Mouse (Mus musculus): ENCODE data around the gene Daam1. TPM values are rescaled to one million over a fixed set of nuclear protein-coding genes. Genes with fewer than 3 reads are reported as not detected.
"Not testable (repeated sequence)": the region's sequence is repeated elsewhere in the genome, so short reads cannot be mapped to it uniquely, and the experiment has no call there.

The Daam1 gene
- polyA plus RNA-seq, 1 experiment from 2014 or later: 11.2 TPM

DNA sequence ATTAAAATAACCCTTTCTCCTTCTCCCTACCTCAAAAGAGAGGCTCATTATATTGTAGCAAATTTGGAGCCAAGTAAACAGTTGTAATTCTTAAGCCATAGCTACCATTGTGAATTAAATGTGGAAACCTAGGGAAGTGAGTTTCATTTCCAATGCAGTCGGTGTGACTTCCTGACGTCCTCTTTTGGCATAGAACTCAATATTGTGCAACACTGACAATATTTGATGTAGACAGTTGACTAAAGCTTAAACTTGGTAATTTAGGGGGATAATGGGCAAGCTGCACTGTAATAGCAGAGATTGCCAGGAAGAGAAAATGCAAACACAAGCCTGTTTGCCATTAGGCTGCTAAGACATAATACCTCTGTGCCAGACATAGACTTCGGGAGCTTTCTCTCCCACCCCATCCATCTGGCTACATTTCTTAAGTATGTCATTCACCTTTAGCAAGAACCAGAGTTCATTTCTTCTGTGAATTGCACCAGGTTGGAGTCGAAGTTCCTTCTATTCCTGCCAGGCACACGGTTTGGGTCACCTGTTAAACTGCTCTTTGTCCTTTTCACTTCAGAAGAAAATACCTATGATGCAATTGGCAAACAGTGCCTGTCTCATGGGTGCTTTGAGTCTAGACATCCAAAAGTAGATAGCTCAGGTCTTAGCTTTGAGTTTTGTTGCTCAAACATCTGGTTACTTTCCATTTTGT is 5.2 kb downstream of the Daam1 start:
- 63% methylated on average over 5 of the region's 5 CpGs for WGBS (ENCODE audit: insufficient replicate concordance)
- Histone ChIP-seq H3K4me1 (peaks cover 87% of the 10 kb centered on the region), H3K36me3 (no peaks in the 10 kb centered on the region), H3K27ac (peak overlapping the region; percentile 22), H3K27me3 (replicated peaks) (no peaks in the 10 kb centered on the region), H3K4me2 (no peak overlapping the region), H3K9me3 (replicated peaks) (no peaks in the 10 kb centered on the region), H3K9ac (no peak overlapping the region), H3K4me3 (no peak overlapping the region)
- no peak for ATAC-seq

DNA sequence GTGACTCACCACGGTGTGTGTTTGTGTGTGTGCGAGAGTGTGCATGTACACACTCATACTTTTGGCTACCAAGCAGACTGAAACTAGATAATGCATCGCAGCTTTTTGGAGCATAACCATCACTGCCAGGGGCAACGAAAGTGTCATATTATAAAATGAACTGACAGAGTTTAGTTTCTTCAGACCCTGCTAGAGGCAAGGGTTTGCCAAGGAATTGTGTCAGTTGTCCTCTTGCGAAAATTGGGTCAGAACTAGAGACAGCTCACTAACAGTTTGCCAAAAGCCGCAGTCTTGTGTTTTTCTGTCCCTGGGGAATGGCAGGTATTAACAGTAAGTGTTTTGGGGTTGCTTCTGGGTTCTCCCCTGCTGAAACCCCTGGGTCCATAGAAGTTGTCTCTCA is 5.9 kb downstream of the Daam1 start:
- Histone ChIP-seq H3K27ac (no peak overlapping the region; the same call in 1 of the 2 replicates), H3K36me3 (no peaks in the 10 kb centered on the region), H3K4me3 (no peak overlapping the region), H3K4me2 (no peak overlapping the region), H3K9me3 (replicated peaks) (no peaks in the 10 kb centered on the region), H3K27me3 (replicated peaks) (no peaks in the 10 kb centered on the region), H3K9ac (no peak overlapping the region), H3K4me1 (peaks cover 94% of the 10 kb centered on the region)
- 84% methylated on average over 6 of the region's 6 CpGs for WGBS (ENCODE audit: insufficient replicate concordance)
- ATAC-seq: no peak

DNA sequence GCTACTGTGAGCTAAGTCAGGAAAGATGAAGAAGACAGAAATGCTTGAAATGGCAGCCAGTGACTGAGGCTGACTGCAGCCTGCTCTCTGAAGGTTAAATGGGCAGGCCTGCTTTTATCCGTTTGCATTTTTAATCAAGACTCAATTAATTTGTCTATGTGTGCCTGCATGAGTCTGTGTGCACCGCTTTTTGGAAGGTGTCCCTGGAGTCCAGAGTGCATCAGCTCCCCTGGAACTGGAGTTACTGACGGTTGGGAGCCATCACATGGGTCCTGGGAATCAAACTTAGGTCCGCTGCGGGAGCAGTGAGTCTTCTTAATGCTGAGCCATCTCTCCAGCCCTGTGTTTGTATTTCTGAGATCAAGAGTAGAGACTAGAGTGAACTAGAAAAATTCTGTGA is 6.7 kb downstream of the Daam1 start:
- H3K4me3 ChIP-seq: no peak overlapping the region
- H3K4me1 ChIP-seq: peaks cover 96% of the 10 kb centered on the region
- H3K9ac ChIP-seq: no peak overlapping the region
- no peak overlapping the region; the same call in 1 of the 2 replicates for H3K27ac ChIP-seq
- 0 out of 2 replicates have a peak, but pooled peaks cover 2% of the 10 kb centered on the region for H3K36me3 ChIP-seq
- H3K9me3 ChIP-seq (replicated peaks): no peaks in the 10 kb centered on the region
- H3K4me2 ChIP-seq: no peak overlapping the region
- WGBS (ENCODE audit: insufficient replicate concordance): 83% methylated on average over 5 of the region's 5 CpGs
- no peaks in the 10 kb centered on the region for H3K27me3 ChIP-seq (replicated peaks)
- no peak for ATAC-seq

GRCm38 (mm10) chr12:71838230-71838629 is 7.4 kb downstream of the Daam1 start:
- Histone ChIP-seq H3K4me2 (no peak overlapping the region), H3K4me1 (peaks cover 97% of the 10 kb centered on the region), H3K36me3 (0 out of 2 replicates have a peak, but pooled peaks cover 2% of the 10 kb centered on the region), H3K4me3 (no peak overlapping the region), H3K27ac (peak overlapping the region; percentile 32; the same call in 1 of the 2 replicates), H3K9ac (no peak overlapping the region; the same call in 1 of the 2 replicates), H3K9me3 (replicated peaks) (no peaks in the 10 kb centered on the region), H3K27me3 (replicated peaks) (no peaks in the 10 kb centered on the region)
- ATAC-seq: no peak
- WGBS (ENCODE audit: insufficient replicate concordance): 68% methylated on average over 2 of the region's 2 CpGs

- Histone ChIP-seq H3K36me3 (0 out of 2 replicates have a peak, but pooled peaks cover 2% of the 10 kb centered on the region), H3K4me3 (no peak overlapping the region), H3K4me1 (peaks cover 98% of the 10 kb centered on the region), H3K9me3 (replicated peaks) (no peaks in the 10 kb centered on the region), H3K27me3 (replicated peaks) (no peaks in the 10 kb centered on the region), H3K4me2 (no peak overlapping the region), H3K9ac (no peak overlapping the region), H3K27ac (no peak overlapping the region)
- ATAC-seq: peak; percentile 37; the same call in 1 of the 2 replicates
- 70% methylated on average over 3 of the region's 3 CpGs for WGBS (ENCODE audit: insufficient replicate concordance)
These were observed 8.8 kb downstream of the Daam1 start for GRCm38 (mm10) chr12:71839653-71840052.

DNA sequence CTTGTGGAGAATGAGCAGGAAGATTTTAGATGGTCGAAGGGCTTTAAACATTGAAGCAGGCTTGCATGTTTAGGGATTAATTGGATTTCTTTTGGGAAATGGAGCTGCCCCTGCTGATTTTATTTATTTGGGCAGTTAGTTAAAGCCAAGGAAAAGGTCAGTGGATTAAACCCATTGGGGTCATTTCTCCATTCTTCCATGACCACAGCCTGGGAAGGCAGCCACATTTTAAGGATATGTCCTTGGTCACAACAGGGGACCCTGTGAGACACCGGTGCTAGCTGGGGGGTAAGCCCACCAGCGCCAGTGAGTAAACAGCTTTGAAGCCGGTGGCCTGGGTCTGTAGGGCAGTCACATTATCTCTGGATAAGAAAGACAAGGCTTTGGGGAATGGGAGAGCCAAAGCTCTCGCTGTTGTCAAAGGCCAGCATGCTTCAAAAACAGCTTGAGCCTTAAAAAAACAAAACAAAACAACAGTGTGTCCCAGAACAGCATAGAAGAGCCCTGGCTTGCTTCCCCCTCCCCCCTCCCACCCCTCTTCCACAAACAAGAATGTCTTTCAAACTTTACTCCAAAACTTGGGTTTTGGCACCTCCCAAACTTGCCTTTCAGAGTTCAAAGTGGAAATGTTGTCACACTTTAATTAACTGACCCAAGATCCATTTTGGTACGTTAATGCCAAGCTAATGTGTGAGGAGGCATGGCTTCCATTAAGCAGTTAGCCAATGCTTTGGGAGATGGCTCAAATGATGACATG is 9.7 kb downstream of the Daam1 start:
- H3K27me3 ChIP-seq (replicated peaks): no peaks in the 10 kb centered on the region
- H3K36me3 ChIP-seq: 0 out of 2 replicates have a peak, but pooled peaks cover 2% of the 10 kb centered on the region
- ATAC-seq: no peak
- no peak overlapping the region for H3K27ac ChIP-seq
- no peak overlapping the region for H3K4me3 ChIP-seq
- H3K4me2 ChIP-seq: no peak overlapping the region
- H3K9ac ChIP-seq: no peak overlapping the region
- H3K9me3 ChIP-seq (replicated peaks): no peaks in the 10 kb centered on the region
- 47% methylated on average over 6 of the region's 6 CpGs for WGBS (ENCODE audit: insufficient replicate concordance)
- H3K4me1 ChIP-seq: peaks cover 89% of the 10 kb centered on the region

DNA sequence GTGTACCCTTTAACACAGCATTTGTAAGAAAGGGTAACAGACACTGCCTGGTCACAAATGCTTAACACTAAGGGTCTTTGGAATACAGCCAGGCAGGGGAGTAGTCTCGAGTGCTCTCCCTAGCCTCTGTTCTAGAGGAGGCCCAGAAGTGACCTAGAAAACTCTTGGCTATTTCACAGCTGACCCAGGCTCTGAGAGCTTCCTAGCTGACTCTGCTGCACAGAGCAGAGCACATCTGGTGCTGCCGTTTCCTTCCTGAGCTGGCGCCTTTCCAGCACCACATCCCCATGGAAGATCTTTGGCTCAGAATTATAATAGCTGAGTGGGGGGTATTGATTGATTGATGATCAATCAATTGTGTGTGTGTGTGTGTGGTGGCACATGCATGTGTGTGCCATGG is 11.1 kb downstream of the Daam1 start:
- Histone ChIP-seq H3K36me3 (peaks cover 5% of the 10 kb centered on the region; the same call in 1 of the 2 replicates), H3K4me2 (no peak overlapping the region), H3K4me1 (peaks cover 79% of the 10 kb centered on the region), H3K9ac (no peak overlapping the region), H3K27me3 (replicated peaks) (no peaks in the 10 kb centered on the region), H3K27ac (peak overlapping the region; percentile 50; the same call in 1 of the 2 replicates), H3K9me3 (replicated peaks) (no peaks in the 10 kb centered on the region), H3K4me3 (no peak overlapping the region)
- 63% methylated on average over 3 of the region's 3 CpGs for WGBS (ENCODE audit: insufficient replicate concordance)
- no peak for ATAC-seq

DNA sequence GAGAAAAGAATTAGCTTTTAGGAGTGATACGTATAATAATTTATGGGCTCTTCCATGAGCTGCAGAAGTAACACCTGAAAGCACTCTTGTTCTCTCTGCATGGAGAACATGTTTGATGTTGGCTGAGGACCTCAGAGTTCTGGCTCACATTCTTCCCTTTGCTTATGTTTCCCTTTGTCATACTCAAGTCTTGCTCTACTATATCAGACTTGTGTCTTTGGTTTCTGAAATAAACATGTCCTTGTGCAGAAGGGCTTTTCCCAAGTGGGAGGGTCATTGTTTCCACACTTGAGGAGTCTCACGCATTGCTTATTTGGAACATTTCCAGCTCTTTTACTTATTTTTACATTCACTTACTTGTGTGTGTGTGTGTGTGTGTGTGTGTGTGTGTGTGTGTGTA is 11.7 kb downstream of the Daam1 start:
- Histone ChIP-seq H3K4me1 (peaks cover 76% of the 10 kb centered on the region), H3K4me3 (no peak overlapping the region), H3K27me3 (replicated peaks) (no peaks in the 10 kb centered on the region), H3K9me3 (replicated peaks) (no peaks in the 10 kb centered on the region), H3K27ac (no peak overlapping the region), H3K4me2 (no peak overlapping the region), H3K36me3 (peaks cover 5% of the 10 kb centered on the region; the same call in 1 of the 2 replicates), H3K9ac (no peak overlapping the region)
- 87% methylated on average over 2 of the region's 2 CpGs for WGBS (ENCODE audit: insufficient replicate concordance)
- ATAC-seq: no peak

- Histone ChIP-seq H3K9me3 (replicated peaks) (no peaks in the 10 kb centered on the region), H3K4me2 (no peak overlapping the region), H3K4me1 (peaks cover 65% of the 10 kb centered on the region), H3K27ac (no peak overlapping the region), H3K9ac (no peak overlapping the region), H3K27me3 (replicated peaks) (no peaks in the 10 kb centered on the region), H3K4me3 (no peak overlapping the region), H3K36me3 (peaks cover 5% of the 10 kb centered on the region; the same call in 1 of the 2 replicates)
- WGBS (ENCODE audit: insufficient replicate concordance): 81% methylated on average over 5 of the region's 5 CpGs
- no peak for ATAC-seq
These were observed 14.6 kb downstream of the Daam1 start for GRCm38 (mm10) chr12:71845486-71845885.

DNA sequence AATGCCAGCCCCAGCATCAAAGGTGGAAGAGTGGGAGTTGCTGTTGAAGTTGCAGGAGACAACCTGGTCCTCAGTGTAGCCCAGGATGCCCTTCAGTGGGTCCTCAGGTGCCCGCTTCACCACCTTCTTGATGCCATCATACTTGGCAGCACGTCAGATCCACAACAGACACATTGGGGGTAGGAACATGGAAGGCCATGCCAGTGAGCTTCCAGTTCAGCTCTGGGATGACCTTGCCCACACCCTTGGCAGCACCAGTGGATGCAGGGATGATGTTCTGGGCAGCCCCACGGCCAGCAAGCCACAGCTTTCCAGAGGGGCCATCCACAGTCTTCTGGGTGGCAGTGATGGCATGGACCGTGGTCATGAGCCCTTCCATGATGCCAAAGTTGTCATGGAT is 15.5 kb downstream of the Daam1 start:
- H3K27ac ChIP-seq; H3K4me2 ChIP-seq; H3K9me3 ChIP-seq (replicated peaks); H3K9ac ChIP-seq; H3K36me3 ChIP-seq; H3K27me3 ChIP-seq (replicated peaks); ATAC-seq; H3K4me3 ChIP-seq: not testable (repeated sequence)
- 88% methylated on average over 4 of the region's 4 CpGs for WGBS (ENCODE audit: insufficient replicate concordance)
- peaks cover 59% of the 10 kb centered on the region for H3K4me1 ChIP-seq

GRCm38 (mm10) chr12:71847024-71847423 is 16.1 kb downstream of the Daam1 start:
- H3K27ac ChIP-seq; H3K36me3 ChIP-seq; H3K4me2 ChIP-seq; H3K9ac ChIP-seq; ATAC-seq; H3K27me3 ChIP-seq (replicated peaks); H3K9me3 ChIP-seq (replicated peaks); H3K4me3 ChIP-seq: not testable (repeated sequence)
- WGBS (ENCODE audit: insufficient replicate concordance): 72% methylated on average over 6 of the region's 6 CpGs
- peaks cover 56% of the 10 kb centered on the region for H3K4me1 ChIP-seq

DNA sequence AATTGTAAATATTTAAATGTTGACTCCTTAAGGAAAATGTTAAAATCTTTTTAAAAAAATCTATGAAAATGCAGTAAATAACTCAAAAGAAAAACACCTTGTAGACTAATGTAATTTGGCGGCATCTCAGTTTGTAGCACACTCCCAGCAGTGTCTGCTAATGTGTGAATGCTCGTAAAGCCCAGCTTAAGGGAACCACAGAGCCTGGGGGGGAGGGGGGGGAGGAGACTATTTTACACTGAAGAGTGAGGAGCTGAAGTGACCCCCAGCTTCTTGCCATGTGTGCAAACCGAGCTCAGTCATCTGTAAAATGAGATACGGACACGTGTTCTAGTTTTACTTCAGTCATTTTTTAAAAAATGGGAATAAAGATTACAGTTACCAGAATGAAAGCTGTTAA is 16.7 kb downstream of the Daam1 start:
- 73% methylated on average over 5 of the region's 5 CpGs for WGBS (ENCODE audit: insufficient replicate concordance)
- Histone ChIP-seq H3K4me3 (no peak overlapping the region), H3K4me1 (peaks cover 53% of the 10 kb centered on the region), H3K9me3 (replicated peaks) (no peaks in the 10 kb centered on the region), H3K4me2 (no peak overlapping the region), H3K36me3 (peaks cover 6% of the 10 kb centered on the region), H3K27me3 (replicated peaks) (no peaks in the 10 kb centered on the region), H3K9ac (no peak overlapping the region), H3K27ac (no peak overlapping the region)
- no peak for ATAC-seq
